Mouse (Mus musculus): ENCODE data around the gene Stxbp5l. TPM values are rescaled to one million over a fixed set of nuclear protein-coding genes. Genes with fewer than 3 reads are reported as not detected.

Gene Stxbp5l
- polyA plus RNA-seq (2017; shearing (Covaris generic)): 0.12 TPM

DNA sequence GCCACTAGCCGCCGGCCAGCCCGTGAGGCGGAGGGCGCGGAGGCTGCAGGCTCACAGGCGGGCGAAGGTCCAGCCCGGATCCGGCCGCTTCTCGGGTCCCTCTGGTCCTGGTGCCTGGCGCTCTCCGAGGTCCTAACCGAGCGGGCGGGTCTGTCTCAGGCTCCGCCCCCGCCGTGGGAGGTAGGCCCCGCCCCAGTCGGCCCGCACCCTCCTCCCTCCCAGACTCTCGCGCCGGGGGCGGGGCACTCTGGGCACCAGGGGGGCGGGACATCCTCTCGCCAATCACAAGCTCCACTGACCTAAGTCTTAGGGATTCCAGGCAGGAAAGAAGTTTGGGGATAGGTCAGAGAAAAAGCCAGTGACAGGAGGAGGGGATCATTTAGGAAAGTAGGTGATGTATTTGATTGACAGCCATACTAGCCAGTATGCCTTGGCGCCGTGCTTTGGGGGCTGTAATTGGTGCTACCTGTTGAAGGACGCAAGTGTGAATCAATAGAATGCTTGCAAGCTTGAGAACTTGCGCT lies at the start of gene Stxbp5l:
Stxbp5l (minus strand) TSS at position 142 of the 524 bp plus-strand sequence.

Other genes starting within 250 kb of the Stxbp5l start
- gene Gtf2e1, start 154.8 kb upstream of the Stxbp5l start, polyA plus RNA-seq (2017; shearing (Covaris generic)): 23.7 TPM
- gene Rabl3, start 154.9 kb upstream of the Stxbp5l start, polyA plus RNA-seq (2017; shearing (Covaris generic)): 17.7 TPM
- 0.61 TPM for gene Hgd, start 195.2 kb upstream of the Stxbp5l start, polyA plus RNA-seq (2017; shearing (Covaris generic))

All from CD4-positive, CD25-positive, alpha-beta regulatory T cell (primary cell).